30 mouse cellular contexts compared by ENCODE assay signal in genomic region chr14:47723035-47723434, GRCm38 (mm10).
"Had no signal": no experiment of that assay in that cellular context is flagged by ENCODE, and none has a peak within 500 bp of the region (broad histone marks: within the 10 kb centered on the region; RNA-seq: fewer than 3 reads in every experiment).

No protein-coding gene starts in this region.

- H3K9me3 ChIP-seq: limb, embryonic 10.5 days; limb, embryonic 12.5 days; limb, embryonic 13.5 days; limb, embryonic 15.5 days; liver, embryonic 13.5 days; liver, embryonic 15.5 days; lung, embryonic 15.5 days; megakaryocyte, embryonic 14.5 days; midbrain, embryonic 10.5 days; midbrain, embryonic 12.5 days; midbrain, embryonic 13.5 days; midbrain, embryonic 15.5 days had no signal

- H3K9ac ChIP-seq: limb, embryonic 12.5 days; limb, embryonic 13.5 days; limb, embryonic 15.5 days; liver, embryonic 13.5 days; liver, embryonic 14.5 days; liver, embryonic 15.5 days; liver, postnatal 0 days; lung, embryonic 14.5 days; lung, embryonic 15.5 days; midbrain, embryonic 12.5 days; midbrain, embryonic 13.5 days; midbrain, embryonic 15.5 days had no signal

- DNase-seq: left cerebral cortex, postnatal 4 days; liver; liver, embryonic 13.5 days; liver, postnatal 0 days; lung, adult 18-20 months; lung, adult 2 months; lung, embryonic 14.5 days; lung, postnatal 10 days; lung, postnatal 14 days; lung, postnatal 36 days; lung, postnatal 4 days; midbrain, embryonic 14.5 days had no signal

- H3K4me2 ChIP-seq: limb, embryonic 12.5 days; limb, embryonic 13.5 days; limb, embryonic 15.5 days; liver, embryonic 11.5 days; liver, embryonic 13.5 days; liver, embryonic 15.5 days; lung, embryonic 14.5 days; lung, embryonic 15.5 days; midbrain, embryonic 11.5 days; midbrain, embryonic 12.5 days; midbrain, embryonic 13.5 days; midbrain, embryonic 15.5 days had no signal

- H3K27ac ChIP-seq: limb, embryonic 10.5 days; limb, embryonic 12.5 days; limb, embryonic 13.5 days; limb, embryonic 15.5 days; liver, embryonic 13.5 days; liver, embryonic 14.5 days; liver, embryonic 15.5 days; lung, embryonic 15.5 days; macrophage; midbrain, embryonic 10.5 days; midbrain, embryonic 12.5 days; midbrain, embryonic 13.5 days; midbrain, embryonic 15.5 days had no signal

- ATAC-seq: liver, postnatal 0 days; lung, postnatal 0 days; midbrain, embryonic 13.5 days; midbrain, embryonic 15.5 days; midbrain, embryonic 16.5 days had no signal

- H3K4me3 ChIP-seq: limb, embryonic 10.5 days; limb, embryonic 12.5 days; limb, embryonic 13.5 days; limb, embryonic 15.5 days; liver, embryonic 13.5 days; liver, embryonic 15.5 days; lung, embryonic 15.5 days; megakaryocyte, embryonic 14.5 days; midbrain, embryonic 10.5 days; midbrain, embryonic 12.5 days; midbrain, embryonic 13.5 days; midbrain, embryonic 15.5 days; myocyte had no signal

- H3K27me3 ChIP-seq: limb, embryonic 12.5 days; limb, embryonic 13.5 days; limb, embryonic 15.5 days; liver, embryonic 13.5 days; liver, embryonic 15.5 days; lung, embryonic 15.5 days; megakaryocyte, embryonic 14.5 days; midbrain, embryonic 12.5 days; midbrain, embryonic 13.5 days; midbrain, embryonic 15.5 days had no signal

- H3K4me1 ChIP-seq: limb, embryonic 10.5 days; limb, embryonic 12.5 days; limb, embryonic 13.5 days; limb, embryonic 15.5 days; liver, embryonic 13.5 days; liver, embryonic 15.5 days; lung, embryonic 15.5 days; megakaryocyte, embryonic 14.5 days; midbrain, embryonic 10.5 days; midbrain, embryonic 12.5 days; midbrain, embryonic 13.5 days; midbrain, embryonic 15.5 days had no signal
